Mouse (Mus musculus) CD4-positive, CD25-positive, alpha-beta regulatory T cell, adult 2 months (primary cell): ENCODE measurements around the gene Crtc3.
A peak's percentile ranks its signal among the peaks of the same experiment; 100 is the strongest.

Experiments used
- DNase-seq: peaks from one replicate; pipeline ENCODE4 v3.0.0-alpha.2; 2012; ENCODE audit warnings: low read depth, low spot score

Crtc3 gene

DNA sequence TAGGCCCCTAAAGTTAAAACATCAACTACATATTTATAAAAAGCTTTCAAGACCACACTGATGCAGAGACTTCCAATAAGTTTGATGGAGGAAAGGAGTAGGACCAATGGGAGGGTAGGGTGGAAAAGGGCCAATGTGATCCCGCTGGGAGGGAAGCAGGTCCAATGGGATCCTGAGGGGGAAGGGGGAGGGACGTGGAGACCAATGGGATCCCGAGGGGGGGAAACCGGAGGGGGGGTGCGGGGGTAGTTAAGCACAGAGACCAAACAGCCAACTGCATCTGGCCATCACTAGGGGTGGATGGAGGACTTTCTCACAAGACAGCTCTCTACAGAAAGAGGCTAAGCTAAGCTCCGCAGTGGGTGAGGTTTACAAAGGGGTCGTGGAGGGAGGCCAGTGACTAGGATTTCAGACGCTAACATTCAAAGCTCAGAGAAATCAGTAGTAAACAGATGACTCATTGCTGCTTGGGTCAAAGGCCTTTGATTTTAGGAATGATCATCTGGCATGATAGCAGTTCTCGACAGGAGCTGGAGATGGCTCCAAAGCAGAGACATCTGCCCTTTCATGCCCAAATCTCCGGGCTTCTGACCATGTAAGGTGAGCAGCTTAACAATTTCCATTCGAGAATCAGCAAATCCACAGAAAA, 83.6 kb downstream of the Crtc3 start:
- no peak for DNase-seq

- no peak for DNase-seq
These were observed 86.1 kb downstream of the Crtc3 start for GRCm38 (mm10) chr7:80602574-80602973.

GRCm38 (mm10) chr7:80598436-80598985, 90.2 kb downstream of the Crtc3 start:
- no peak for DNase-seq

DNA sequence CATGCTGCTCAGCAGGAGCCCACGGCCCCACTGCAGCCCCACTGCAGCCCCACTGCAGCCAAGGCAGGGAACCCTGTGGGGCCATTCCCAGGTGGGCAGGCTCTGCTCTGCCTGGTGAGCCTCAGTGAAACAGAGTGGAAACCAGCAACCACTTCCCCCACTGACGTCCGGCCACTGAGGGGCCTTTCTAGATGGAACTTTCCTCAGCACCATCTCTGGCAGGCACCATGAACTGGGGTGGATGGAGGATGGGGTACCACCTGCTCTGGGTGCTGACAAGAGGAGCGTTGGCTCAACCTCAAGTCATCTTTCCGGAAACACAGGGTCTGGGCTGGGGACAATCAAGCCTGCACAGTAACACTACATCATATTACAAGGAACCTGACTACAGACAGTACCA, 90.8 kb downstream of the Crtc3 start:
- no peak for DNase-seq

DNA sequence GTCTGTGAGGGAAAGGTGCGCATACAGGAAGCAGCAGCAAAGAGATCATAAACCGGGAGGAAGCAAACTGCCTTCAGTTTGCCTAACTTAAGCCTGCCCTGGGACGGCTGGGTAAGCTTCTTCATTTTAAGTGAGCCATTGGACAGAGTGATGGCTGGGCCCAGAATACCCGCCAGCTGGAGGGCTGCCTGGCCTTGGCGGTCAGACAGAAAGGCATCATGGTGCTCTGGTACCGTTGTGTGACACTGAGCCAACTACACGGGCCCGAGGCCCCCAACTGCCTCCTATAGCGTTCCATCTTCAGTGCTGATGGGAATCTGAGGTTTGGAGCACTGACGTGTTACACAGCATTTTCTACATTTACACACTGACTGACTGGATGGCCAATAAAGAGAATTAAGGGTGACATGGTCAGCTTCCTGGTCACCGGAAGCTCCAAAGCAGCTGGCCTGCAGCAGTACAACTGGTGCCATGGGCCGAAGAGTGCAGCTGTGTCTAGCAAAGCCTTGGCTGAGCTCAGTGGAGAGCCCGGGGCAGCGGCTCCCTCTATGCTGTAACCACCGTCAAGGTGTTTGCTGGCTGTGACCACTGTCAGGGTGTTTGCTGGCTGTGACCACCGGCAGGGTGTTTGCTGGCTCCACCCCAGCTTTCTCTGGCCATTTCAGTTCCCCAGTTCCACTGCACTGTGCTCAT, 99.5 kb downstream of the Crtc3 start:
- no peak for DNase-seq

- no peak for DNase-seq
These were observed 101.0 kb downstream of the Crtc3 start for GRCm38 (mm10) chr7:80587684-80588083.

- DNase-seq, result no peak
These were observed 101.7 kb downstream of the Crtc3 start for GRCm38 (mm10) chr7:80586681-80587660.

- no peak for DNase-seq
These were observed 102.5 kb downstream of the Crtc3 start for GRCm38 (mm10) chr7:80586161-80586560.

DNA sequence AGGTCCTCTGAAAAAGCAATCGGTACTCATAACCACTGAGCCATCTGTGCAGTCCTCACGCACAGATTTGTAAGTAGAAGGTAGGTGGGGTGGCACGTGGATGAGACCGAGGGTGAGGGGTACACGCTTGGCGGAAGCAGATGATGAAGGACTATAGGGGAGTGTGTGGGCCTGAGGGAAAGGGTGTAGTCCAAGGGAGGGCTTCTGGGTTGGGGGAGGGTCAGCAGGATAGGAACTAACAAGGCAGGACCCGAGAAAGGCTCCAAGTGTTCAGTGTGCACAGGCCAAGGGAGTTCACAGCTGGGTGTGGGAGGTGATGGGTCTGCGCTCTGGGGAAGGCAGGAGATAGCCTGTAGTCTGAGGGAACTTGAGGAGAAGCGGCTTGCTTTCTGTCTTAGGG, 103.3 kb downstream of the Crtc3 start:
- no peak for DNase-seq

- DNase-seq, result peak; percentile 80
These were observed 104.7 kb downstream of the Crtc3 start for GRCm38 (mm10) chr7:80583981-80584380.

DNA sequence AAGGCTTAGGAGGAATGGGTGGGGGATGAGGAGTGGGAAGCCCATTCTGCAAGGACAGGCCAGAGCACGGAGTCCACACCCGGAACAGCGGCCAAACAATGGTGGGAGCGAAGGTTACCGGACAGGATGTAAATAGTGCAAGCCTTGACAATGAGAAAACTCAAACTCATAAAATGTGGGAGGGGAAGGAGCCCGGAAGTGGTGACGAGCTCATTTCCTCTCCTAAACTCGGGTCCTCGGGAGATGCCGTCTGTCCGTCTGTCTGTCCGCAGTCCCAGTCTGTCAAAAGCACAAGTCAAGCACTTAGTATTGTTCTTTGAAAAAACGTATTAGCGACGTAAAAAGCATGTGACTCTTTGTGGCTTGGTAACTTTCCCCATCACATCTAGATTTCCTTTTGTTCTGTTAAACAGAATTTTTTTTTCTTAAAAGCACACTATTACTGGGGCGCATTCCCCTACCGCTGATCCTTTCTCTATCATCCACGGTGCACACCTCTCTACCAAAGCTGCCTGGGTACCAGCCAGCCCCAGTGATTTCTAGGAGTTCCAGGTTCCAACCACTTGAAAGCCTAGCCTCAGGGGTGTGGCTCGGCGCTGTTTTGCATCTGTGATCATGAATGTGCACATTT, 105.7 kb downstream of the Crtc3 start:
- peak; percentile 80 for DNase-seq

- peak; percentile 58 for DNase-seq
These were observed 108.3 kb downstream of the Crtc3 start for GRCm38 (mm10) chr7:80580368-80580767.

DNA sequence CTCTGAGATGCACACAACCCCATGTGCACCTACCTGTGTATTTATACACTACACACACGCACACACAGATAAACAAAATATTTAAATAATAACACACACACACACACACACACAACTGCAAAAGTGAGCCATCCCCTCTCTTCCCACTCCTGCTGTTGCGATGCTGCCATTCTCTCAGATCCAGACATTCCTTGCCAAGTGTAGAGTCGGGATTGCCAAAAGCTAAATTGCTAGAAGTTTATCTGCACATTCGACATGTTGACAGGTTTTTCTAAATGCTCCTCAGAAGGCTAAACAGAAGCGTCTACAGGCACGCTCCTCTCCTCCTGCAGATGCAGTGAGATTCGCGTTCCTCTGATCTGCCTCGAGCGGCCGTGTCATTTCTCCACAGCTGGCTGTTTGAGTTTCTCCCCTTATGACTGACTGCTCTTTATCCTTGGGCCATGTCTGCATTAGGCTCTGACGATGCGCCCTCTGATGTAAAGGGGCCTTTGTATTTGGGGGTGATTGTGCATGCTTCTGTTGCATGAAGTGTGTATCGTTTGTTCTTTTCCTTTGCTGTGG, 111.2 kb downstream of the Crtc3 start:
- no peak for DNase-seq

GRCm38 (mm10) chr7:80576626-80577025, 112.1 kb downstream of the Crtc3 start:
- DNase-seq, result peak; percentile 28

GRCm38 (mm10) chr7:80575750-80576149, 112.9 kb downstream of the Crtc3 start:
- peak; percentile 56 for DNase-seq

DNA sequence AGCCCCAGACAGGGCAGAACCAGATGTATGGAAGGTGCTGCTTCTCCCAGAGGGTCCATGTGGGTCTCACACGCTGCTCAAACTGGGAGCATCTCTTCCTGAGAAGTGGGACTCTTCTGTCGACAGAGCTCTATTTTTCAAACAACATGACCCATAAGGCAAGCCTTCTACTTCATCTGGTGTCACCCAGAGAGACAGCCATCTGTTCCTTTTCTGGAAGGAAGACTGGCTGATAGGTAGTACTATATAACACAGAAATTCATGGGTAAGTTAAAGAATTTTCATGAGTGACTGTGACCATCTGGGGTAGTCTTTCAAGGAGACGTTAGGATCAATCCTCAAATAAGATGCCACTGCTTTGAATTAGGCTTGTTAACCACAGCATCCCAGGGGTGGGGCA, 115.6 kb downstream of the Crtc3 start:
- DNase-seq, result no peak

DNA sequence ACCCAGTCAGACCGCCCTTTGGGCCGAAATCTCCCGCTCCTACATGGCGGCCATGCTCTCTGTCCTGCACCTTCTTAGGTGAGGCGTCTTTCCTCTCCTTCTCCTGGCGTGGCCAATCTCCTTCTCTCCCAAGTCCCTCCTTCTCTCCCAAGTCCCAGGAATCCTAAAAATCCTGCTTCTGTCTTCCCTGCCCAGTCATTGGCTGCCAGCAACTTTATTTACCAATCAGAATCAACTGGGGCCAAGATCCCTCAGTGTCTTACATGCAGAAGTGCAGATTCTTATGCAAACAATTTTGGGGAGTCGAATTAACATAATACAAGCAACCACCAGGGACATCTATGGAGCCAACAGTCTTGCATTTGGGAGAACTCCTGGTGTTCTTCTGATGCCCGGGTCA, 120.7 kb downstream of the Crtc3 start:
- no peak for DNase-seq

GRCm38 (mm10) chr7:80561931-80562330, 126.7 kb downstream of the Crtc3 start:
- DNase-seq, result no peak

DNA sequence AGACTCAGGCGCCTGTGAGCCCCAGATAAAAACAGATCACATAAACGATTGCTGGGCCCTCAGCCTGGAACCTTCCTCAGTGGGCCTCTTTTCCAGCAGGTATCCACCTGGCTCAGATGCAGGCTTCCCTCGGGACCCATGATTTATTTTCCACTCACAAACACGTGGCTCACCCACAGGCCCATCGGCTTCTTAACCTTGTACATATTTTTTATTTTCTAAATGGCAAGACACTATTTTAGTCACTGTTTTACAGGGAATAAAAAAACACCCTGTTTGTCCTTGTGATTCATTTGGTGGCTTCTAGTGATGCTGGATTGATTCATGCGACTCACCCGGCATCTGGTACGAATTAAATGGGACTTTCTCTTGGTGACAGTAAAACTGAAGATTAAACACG, 127.4 kb downstream of the Crtc3 start:
- no peak for DNase-seq

DNA sequence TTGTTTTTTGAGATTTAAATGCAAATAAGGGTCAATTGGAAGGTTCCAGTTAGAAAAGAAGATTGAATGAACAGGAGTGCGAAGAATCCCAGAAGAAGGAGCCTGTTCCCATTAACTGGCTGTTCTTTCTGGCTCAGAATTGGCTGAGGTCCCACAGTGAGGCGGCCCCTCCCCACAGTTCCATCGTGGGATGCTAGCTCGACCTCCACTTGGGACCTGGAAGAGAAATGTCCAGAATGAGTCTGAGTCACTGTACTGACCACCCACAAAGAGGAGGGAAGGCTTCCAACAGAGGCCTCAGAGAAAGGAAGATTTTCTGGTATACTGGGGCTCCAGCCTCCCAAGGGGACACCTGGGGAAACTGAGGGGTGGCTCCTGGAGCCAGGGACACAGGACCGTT, 130.1 kb downstream of the Crtc3 start:
- no peak for DNase-seq

DNA sequence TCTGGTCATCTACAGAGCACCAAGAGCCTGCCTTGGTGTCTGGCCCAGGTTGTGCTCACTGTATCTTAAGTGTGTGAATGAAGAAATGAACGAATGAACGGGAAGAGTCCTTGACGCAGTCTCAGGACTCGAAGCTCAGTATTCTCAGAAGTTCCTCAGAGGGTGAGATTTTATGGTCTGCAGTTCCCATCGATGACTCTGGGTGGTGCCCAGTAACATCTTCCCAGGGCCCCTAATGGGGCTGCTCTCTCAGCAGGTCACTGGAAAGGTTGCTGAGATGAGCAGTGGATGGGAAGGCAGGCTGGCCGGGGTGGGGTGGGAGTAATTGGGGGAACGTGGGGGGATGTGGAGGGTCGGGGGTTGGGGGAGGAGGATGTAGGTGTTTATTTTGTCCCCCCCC, 130.6 kb downstream of the Crtc3 start:
- no peak for DNase-seq
